Mouse (Mus musculus) intestine, embryonic 16.5 days (tissue): ENCODE results near the gene Mfsd4b1. TPM values are rescaled to one million over a fixed set of nuclear protein-coding genes. Genes with fewer than 3 reads are reported as not detected.

Experiments
- ATAC-seq: fragments of 200-750 bp; cut with Nextera tagmentation; 2 replicates; pipeline ENCODE4 v1.8.0; 2017; ENCODE audit warnings: moderate TSS enrichment, moderate library complexity
- H3K27ac ChIP-seq: fragments of 300-500 bp; sonication (generic); 2 replicates; pipeline ENCODE4 v1.5.1; 2014; ENCODE audit warnings: mild to moderate bottlenecking, low read length
- H3K27me3 ChIP-seq: fragments of 300-500 bp; sonication (generic); replicated peaks from 2 replicates; pipeline ENCODE4 v1.6.1; 2014; ENCODE audit warnings: low read length, control low read depth, mixed read lengths; ENCODE audit not compliant: control insufficient read depth, insufficient read depth
- H3K36me3 ChIP-seq: fragments of 300-500 bp; sonication (generic); 2 replicates; pipeline ENCODE4 v1.6.1; 2014; ENCODE audit warnings: low read length, control low read depth; ENCODE audit not compliant: control insufficient read depth, insufficient read depth
- H3K4me1 ChIP-seq: fragments of 300-500 bp; sonication (generic); 2 replicates; pipeline ENCODE4 v1.6.1; 2014; ENCODE audit warnings: low read length, control low read depth, mixed read lengths; ENCODE audit not compliant: control insufficient read depth, insufficient read depth
- H3K4me2 ChIP-seq: fragments of 300-500 bp; sonication (generic); 2 replicates; pipeline ENCODE4 v1.6.1; 2014; ENCODE audit warnings: low read depth, low read length, control low read depth
- H3K4me3 ChIP-seq: fragments of 300-500 bp; sonication (generic); 2 replicates; pipeline ENCODE4 v1.5.1; 2014; ENCODE audit warnings: mild to moderate bottlenecking, low read length
- H3K9ac ChIP-seq: fragments of 300-500 bp; sonication (generic); 2 replicates; pipeline ENCODE4 v1.6.1; 2014; ENCODE audit warnings: low read depth, low read length
- H3K9me3 ChIP-seq: fragments of 300-500 bp; sonication (generic); 2 replicates; pipeline ENCODE4 v1.6.1; 2016; ENCODE audit warnings: low read length, control low read depth; ENCODE audit not compliant: control insufficient read depth
- WGBS: fragments of 180-500 bp; shearing (Covaris S2); extraction: QIAGEN DNeasy Blood & Tissue Kit; methylation state at CpG from one replicate; pipeline ENCODE4 v1.1.7; 2014; 5-methylcytosine and 5-hydroxymethylcytosine counted together
- polyA plus RNA-seq: library from polyadenylated mRNA; unstranded; fragments of >200 nt; fragmentation: Nextera tagmentation; extraction: Ambion mirVana; gene quantifications from 2 replicates; pipeline ENCODE4 v1.2.1, GENCODE M21; 2015

Gene Mfsd4b1
- polyA plus RNA-seq, 1 experiment from 2014 or later = 1.4 TPM

DNA sequence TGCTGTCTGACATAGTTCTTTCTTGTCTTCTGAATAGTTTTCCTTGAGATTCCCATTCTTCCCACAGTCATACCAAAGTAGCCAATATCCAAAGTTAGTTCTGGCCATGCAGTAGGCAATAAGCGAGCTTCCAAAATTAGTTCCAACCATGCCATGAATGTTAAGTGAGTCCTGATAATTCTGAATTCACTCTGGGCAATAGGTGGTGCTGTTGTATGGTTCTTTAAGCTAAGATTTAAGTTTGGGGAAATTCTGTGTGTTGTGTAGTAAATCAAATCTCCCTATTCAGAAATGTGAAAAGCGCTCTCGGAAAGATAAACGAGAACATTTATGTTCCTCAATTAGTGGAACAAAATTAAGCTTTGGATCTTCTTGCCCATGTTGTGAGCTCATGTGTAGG is 66.8 kb downstream of the Mfsd4b1 start:
- Histone ChIP-seq H3K9ac (no peak overlapping the region), H3K4me2 (no peak overlapping the region), H3K36me3 (no peaks in the 10 kb centered on the region), H3K4me1 (peaks cover 3% of the 10 kb centered on the region; the same call in 1 of the 2 replicates), H3K9me3 (no peaks in the 10 kb centered on the region), H3K27ac (no peak overlapping the region), H3K27me3 (no peaks in the 10 kb centered on the region), H3K4me3 (no peak overlapping the region)
- 69% methylated on average over 4 of the region's 4 CpGs for WGBS
- ATAC-seq = no peak

DNA sequence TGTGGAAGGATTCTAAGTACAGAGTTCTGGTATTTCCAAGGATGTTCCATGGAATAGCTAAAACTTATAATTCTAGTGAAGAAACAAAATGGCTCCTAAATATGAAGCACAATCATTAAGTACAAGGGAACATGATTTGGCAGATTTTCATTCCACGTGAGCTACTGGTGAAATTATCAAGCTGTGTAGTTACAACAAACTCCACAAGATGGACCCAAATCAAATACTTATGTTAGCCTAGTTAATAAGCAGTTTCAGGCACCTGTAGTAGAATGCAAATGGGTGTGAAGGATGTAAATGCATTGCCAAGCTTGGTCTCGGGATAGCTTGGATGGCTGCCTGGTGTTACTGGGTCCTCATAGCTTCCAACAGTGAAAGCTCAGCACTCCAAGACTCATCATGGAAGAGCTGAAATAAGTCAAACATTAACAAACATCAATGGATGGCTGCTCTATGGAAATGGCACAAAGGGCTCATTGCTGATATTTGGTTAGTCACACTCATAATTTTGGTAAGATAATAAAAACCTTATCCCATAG is 68.7 kb downstream of the Mfsd4b1 start:
- no peak overlapping the region for H3K9ac ChIP-seq
- 71% methylated on average over 2 of the region's 2 CpGs for WGBS
- H3K4me3 ChIP-seq = no peak overlapping the region
- no peaks in the 10 kb centered on the region for H3K9me3 ChIP-seq
- peaks cover 3% of the 10 kb centered on the region; the same call in 1 of the 2 replicates for H3K4me1 ChIP-seq
- ATAC-seq = no peak
- no peaks in the 10 kb centered on the region for H3K27me3 ChIP-seq
- H3K36me3 ChIP-seq = no peaks in the 10 kb centered on the region
- H3K27ac ChIP-seq = no peak overlapping the region
- no peak overlapping the region for H3K4me2 ChIP-seq

DNA sequence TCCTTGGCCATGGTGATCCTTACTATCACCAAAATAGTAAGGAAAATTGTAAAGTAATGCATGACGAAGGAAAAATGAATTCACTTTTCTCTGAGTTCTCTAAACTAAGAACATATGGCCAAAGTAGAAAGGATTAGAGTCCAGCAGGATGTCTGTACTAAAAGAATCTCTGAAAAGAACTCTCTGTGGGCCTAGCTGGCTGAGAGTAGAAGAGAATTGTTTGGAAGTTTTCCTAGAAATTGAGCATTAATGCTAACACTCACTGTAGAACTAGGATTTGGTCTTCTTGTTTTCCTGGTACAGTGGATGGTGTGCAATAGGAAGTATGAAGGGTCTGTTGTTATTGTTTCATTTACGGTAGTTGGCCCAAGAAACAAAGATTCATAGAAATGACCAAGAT is 69.9 kb downstream of the Mfsd4b1 start:
- H3K27me3 ChIP-seq = no peaks in the 10 kb centered on the region
- no peak overlapping the region for H3K4me2 ChIP-seq
- no peak for ATAC-seq
- H3K36me3 ChIP-seq = no peaks in the 10 kb centered on the region
- no peaks in the 10 kb centered on the region for H3K9me3 ChIP-seq
- 85% methylated on average over 2 of the region's 2 CpGs for WGBS
- no peak overlapping the region for H3K9ac ChIP-seq
- no peaks in the 10 kb centered on the region for H3K4me1 ChIP-seq
- no peak overlapping the region for H3K27ac ChIP-seq
- no peak overlapping the region for H3K4me3 ChIP-seq

Other genes starting within 250 kb of the Mfsd4b1 start
- gene Mfsd4b4, start 126.0 kb downstream of the Mfsd4b1 start, polyA plus RNA-seq = 2.7 and 2.8 TPM in 2 replicates
- gene Mfsd4b2, start 98.3 kb downstream of the Mfsd4b1 start, polyA plus RNA-seq = 1.8 TPM in 2 replicates
- gene Mfsd4b3, start 65.1 kb downstream of the Mfsd4b1 start, polyA plus RNA-seq = 9.4 and 11.7 TPM in 2 replicates
- 0.29 and 0.43 TPM in 2 replicates for gene Mfsd4b5, start 38.6 kb downstream of the Mfsd4b1 start, polyA plus RNA-seq
- 48.2 and 61.4 TPM in 2 replicates for gene Slc16a10, start 117.0 kb upstream of the Mfsd4b1 start, polyA plus RNA-seq
- 60.8 and 70.0 TPM in 2 replicates for gene Rpf2, start 221.8 kb upstream of the Mfsd4b1 start, polyA plus RNA-seq
- gene Gtf3c6, start 232.8 kb upstream of the Mfsd4b1 start, polyA plus RNA-seq = 72.2 and 78.3 TPM in 2 replicates